Mouse (Mus musculus) heart, postnatal 0 days (tissue): ENCODE measurements around the gene Mark3.

Experiments used
- CTCF ChIP-seq: IDR thresholded peaks from 2 replicates; pipeline ENCODE4 v1.5.1; 2016; ENCODE audit warnings: antibody characterized with exemption, control low read depth, low read depth
- EP300 ChIP-seq: IDR thresholded peaks from 2 replicates; pipeline ENCODE4 v1.6.1; 2016; ENCODE audit warnings: antibody characterized with exemption, low read depth

DNA sequence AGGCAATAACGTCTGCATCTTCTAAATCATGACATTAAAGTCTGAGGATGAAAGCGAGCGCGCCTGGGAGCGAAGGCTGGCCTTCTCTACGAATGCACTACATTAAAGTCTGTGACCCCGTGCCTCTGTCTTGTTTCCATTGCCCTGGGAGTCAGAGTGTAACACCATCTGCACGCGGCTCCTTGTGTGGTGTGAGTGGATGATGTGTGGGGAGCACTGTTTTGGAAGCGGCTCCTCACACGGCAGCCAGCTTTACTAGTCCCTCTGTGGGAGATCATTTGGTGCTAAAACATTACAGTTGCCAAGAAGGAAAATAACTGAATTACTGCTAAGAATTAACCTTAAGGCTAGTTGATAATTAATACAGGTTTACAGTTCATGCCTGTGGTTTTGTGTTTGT, 81.4 kb downstream of the Mark3 start:
- TF ChIP-seq CTCF (no peak), EP300 (no peak)
